Mouse (Mus musculus) adrenal gland, postnatal 4 days (tissue): Measurements from ENCODE around the gene Olfr543. TPM values are rescaled to one million over a fixed set of nuclear protein-coding genes. Genes with fewer than 3 reads are reported as not detected.

Experiments
- DNase-seq, 2 experiments: peaks; one replicate each; pipeline ENCODE4 v3.0.0; 2021 to 2022; ENCODE audit warnings: low spot score in 2 of 2, mixed read lengths in 2 of 2
- total RNA-seq, 2 experiments: library from RNA; stranded (reverse); gene quantifications; 2 replicates each; pipeline ENCODE4 v1.2.3; 2021

Olfr543 gene
- total RNA-seq, 2 experiments from 2014 or later, result not detected

DNA sequence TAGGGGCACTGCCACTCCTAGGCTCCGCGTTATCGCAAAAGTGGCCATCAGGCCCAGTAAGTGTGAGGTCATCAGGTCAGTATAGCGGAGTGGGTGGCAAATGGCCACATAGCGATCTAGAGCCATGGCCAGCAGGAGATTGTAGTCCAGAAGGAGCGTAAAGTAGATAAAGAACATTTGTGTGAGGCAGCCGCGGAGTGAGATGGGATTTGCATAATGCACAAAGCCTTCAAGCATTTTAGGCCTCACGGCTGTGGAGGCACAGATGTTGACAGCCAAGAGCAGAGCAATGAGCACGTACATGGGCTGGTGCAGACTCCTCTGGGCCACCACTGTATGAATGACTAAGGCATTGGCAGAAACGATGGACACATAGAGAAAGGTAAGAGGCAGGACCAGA lies 4.1 kb downstream of the Olfr543 start:
- DNase-seq, result no peak

DNA sequence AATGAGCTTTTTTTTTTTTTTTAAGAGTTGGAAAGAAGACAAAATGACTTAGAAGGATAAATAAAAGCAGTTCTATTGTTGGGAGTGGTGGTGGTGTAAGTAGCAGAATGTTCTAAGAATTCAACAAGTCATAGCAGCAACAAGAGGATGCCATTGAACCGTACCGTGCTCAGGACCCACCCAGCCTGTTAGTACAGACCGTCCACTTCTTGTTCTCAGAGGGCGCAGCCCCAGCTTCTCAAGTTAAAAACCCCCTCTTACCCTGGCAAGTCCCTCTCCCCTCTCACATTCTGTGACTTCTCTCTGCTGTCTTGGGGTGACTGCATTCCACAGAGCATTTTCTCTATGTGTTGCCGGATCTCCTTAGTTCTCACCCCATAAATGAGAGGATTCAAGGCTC lies 4.9 kb downstream of the Olfr543 start:
- DNase-seq, result no peak

GRCm38 (mm10) chr7:102472675-102473074 lies 8.8 kb downstream of the Olfr543 start:
- no peak for DNase-seq

- no peak for DNase-seq
Measured at GRCm38 (mm10) chr7:102467566-102467965, 13.9 kb downstream of the Olfr543 start.

- no peak for DNase-seq
Measured at GRCm38 (mm10) chr7:102458618-102459380, 22.7 kb downstream of the Olfr543 start.

DNA sequence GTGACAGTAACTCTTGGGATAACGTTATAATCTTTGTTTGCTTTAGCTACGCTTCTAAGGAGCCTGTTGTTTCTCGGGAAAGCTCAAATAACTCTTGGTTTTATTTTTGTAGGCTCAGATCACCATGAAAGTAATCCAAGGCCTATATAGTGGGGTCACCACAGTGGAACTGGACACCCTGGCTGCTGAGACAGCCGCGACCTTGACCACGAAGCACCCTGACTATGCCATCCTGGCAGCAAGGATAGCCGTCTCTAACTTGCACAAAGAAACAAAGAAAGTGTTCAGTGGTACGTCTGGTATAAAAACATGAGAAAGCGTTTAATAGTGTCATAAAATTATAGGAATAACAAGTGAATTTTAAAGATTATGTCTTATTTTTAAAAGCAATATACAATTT lies 35.0 kb downstream of the Olfr543 start:
- DNase-seq, result no peak

GRCm38 (mm10) chr7:102444301-102444700 lies 37.2 kb downstream of the Olfr543 start:
- no peak for DNase-seq

DNA sequence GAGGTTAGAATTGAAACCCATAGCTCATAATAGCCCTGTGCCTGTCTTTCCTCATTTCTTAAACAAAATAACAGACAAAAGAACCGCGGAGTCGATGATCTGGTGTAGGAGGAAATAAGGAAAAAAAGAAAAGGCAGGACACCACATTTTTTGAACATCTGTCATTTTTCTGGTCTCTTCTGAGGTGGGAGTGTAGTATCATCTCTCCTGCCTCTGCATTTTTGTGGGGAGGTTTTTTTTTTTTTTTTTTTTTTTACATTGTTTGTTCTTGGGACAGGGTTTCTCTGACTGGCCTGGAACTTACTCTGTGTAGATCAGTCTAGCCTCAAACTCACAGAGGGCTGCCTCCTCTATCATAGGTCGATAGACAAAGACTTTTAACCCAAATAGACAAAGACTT lies 39.0 kb downstream of the Olfr543 start:
- no peak for DNase-seq

DNA sequence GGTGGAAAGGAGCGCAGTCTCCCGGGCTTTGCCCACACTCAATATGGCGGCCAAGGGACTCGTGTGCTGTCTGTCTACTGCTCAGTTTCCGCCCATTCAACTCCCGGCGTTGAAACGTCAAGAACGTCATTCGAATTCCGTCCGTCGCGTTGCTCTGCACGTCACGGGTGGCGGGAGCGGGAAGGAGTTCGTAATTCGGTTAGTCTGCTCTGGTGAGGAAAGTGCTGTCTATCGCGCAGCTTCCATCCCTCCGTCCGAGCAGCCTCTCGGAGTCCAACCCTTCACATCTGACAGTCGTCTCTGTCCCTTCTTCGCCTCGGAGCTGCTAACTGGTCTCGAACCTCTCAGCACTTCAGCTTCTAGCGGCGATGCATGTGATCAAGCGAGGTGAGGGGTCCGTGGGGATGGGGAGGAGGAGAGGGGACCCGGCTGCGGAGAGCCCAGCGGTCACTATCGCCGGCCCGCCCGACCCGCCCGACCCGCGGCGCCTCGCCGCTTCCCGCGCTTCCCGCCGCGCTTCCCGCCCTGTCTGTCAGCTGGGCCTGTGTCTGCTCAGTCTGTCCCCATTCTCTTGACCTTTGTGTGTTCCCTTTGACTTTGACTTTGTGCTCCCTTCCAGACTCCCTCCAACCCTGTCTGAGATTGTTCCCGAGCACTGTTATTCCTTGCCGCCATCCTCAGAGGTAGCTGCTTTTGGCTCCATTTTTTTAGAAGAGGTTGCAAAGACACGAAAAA lies 39.7 kb downstream of the Olfr543 start, which contains the start of gene Rrm1:
Rrm1 (plus strand) TSS at position 39 of the 735 bp plus-strand sequence.
- DNase-seq, result peak; percentile 81 to 88

- DNase-seq, result no peak
Measured at GRCm38 (mm10) chr7:102440822-102441656, 40.4 kb downstream of the Olfr543 start.

- DNase-seq, result no peak
Measured at GRCm38 (mm10) chr7:102434344-102434743, 47.1 kb downstream of the Olfr543 start.

Other genes with a start within 250 kb of the Olfr543 start
- 10 to 100 TPM; 57.3 to 57.5 TPM for gene Rhog, start 225.6 kb downstream of the Olfr543 start, total RNA-seq
- gene Stim1, start 213.9 kb downstream of the Olfr543 start, total RNA-seq, result 10 to 100 TPM; 68.2 to 74.1 TPM
- 10 to 100 TPM; 72.0 to 73.4 TPM for gene Rrm1, start 40.0 kb downstream of the Olfr543 start, total RNA-seq
- not detected for gene Olfr544, start 6.6 kb upstream of the Olfr543 start, total RNA-seq
- gene Olfr545, start 17.9 kb upstream of the Olfr543 start, total RNA-seq, result not detected
- gene Olfr547, start 53.1 kb upstream of the Olfr543 start, total RNA-seq, result not detected
- gene Olfr548-ps1, start 59.2 kb upstream of the Olfr543 start, total RNA-seq, result not detected
- gene Olfr549, start 68.2 kb upstream of the Olfr543 start, total RNA-seq, result not detected
- gene Trim21, start 83.8 kb upstream of the Olfr543 start, total RNA-seq, result 10 to 100 TPM; 21.2 to 21.9 TPM
- gene Olfr550, start 89.8 kb upstream of the Olfr543 start, total RNA-seq, result not detected
- gene Olfr551, start 110.2 kb upstream of the Olfr543 start, total RNA-seq, result not detected
- under 1 TPM in 1 of 2 experiments, not detected in 1; 0.08 TPM for gene Olfr552, start 116.1 kb upstream of the Olfr543 start, total RNA-seq
- not detected for gene Olfr553, start 136.5 kb upstream of the Olfr543 start, total RNA-seq
- gene Olfr554, start 156.8 kb upstream of the Olfr543 start, total RNA-seq, result not detected
- gene Olfr555, start 177.1 kb upstream of the Olfr543 start, total RNA-seq, result not detected
- gene Olfr556, start 183.2 kb upstream of the Olfr543 start, total RNA-seq, result not detected
- gene Trim68, start 205.6 kb upstream of the Olfr543 start, total RNA-seq, result 10 to 100 TPM; 16.0 to 20.2 TPM
- gene Olfr557, start 214.2 kb upstream of the Olfr543 start, total RNA-seq, result not detected
- gene Olfr558, start 220.5 kb upstream of the Olfr543 start, total RNA-seq, result under 1 TPM; 0.54 to 0.62 TPM
- gene Olfr33, start 237.4 kb upstream of the Olfr543 start, total RNA-seq, result not detected
- gene Olfr559, start 245.8 kb upstream of the Olfr543 start, total RNA-seq, result not detected